Mouse (Mus musculus) liver, postnatal 0 days (tissue): ENCODE measurements around the gene Tex29.

Source experiments
- CTCF ChIP-seq: sonication (generic); IDR thresholded peaks from 2 replicates; pipeline ENCODE4 v1.5.1; 2016; ENCODE audit warnings: antibody characterized with exemption, low read depth
- EP300 ChIP-seq: IDR thresholded peaks from 2 replicates; pipeline ENCODE4 v1.6.1; 2016; ENCODE audit warnings: antibody characterized with exemption, low read depth, mild to moderate bottlenecking

DNA sequence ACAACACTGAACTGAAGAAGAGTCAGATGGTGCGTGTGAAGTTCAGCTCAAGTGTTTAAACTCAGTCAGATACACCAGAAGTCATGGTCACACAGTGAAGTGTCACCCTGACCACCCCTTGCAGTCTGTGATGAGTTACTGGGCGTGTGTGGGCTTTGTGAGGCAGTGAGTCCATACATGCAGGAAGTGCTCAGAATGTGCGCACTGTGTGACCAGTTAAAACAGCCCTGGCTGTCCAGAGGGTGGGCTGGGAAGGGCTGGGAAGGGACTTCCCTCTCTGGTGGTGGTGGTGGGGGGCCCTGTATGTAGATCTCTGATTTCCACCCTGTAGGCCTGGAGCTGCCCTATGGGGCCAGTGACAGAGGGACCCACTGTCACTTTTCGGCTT is 41.8 kb upstream of the Tex29 start:
- TF ChIP-seq CTCF (no peak), EP300 (no peak)
